Mouse (Mus musculus) ZHBTc4 (cell line): ENCODE measurements around the gene Sema6d.

ENCODE experiments used
- DNase-seq: peaks from one replicate; pipeline ENCODE4 v3.0.0-alpha.2; 2011; ENCODE audit warnings: low read depth, low spot score

Sema6d gene

DNA sequence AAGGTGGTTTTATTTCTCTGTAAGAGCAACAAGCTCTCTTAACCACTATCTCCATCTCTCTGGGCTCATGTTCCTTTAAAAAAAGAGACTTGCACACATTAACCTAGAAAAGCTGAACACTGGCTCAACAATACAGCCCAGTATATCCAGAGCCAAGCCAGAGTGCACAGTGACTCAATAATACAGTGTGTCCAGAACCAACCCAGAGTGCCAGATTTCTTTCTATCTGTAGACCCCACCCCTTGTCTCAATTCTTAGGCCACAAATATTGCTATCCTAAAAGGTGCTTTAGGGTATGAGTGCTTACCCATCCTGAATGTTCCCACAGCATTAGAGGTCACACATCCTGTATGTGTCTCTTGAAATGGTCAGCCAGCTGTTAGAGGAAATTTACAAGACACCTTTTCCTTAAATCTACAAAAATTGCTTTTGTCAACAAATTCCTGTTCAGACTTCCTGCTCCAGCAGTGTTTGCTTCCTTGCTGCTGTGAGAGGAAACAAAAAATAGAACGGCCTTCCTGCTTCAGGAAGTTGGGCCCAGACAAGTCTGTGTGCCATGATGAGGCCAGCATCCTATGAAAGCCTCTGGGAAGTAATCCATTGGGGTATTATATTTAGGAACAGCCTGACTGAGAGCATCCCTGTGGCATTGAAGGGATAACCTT, 465.1 kb downstream of the Sema6d start:
- DNase-seq: no peak

DNA sequence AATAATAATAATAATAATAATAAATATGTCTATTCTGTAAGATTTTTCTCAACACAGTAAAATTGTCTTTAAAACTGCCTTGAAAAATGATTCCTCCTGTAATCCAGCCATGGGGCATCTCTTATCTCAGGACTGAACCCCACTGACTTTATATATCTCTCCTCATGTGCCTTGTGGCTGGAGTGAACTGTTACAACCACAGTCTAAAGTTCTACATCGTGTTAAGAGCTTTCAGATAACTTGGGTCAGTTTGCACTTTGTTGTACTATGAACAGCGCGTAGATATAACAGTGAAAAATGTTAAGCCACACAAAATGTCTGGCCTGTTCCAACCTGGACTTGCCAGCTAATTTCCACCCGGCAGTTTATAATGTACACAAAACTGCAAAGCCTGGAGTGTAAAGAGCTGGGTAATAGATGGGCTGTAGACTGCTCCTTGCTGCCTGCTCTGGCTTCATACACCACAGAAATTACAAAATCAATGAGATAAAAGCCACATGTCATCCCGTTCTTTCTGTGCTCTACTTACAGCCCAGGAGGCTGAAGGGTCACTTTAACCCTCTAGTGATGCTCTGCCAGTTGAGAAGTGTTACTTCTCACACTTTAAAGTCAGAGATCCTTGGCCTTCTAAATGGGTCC, 467.2 kb downstream of the Sema6d start:
- no peak for DNase-seq

DNA sequence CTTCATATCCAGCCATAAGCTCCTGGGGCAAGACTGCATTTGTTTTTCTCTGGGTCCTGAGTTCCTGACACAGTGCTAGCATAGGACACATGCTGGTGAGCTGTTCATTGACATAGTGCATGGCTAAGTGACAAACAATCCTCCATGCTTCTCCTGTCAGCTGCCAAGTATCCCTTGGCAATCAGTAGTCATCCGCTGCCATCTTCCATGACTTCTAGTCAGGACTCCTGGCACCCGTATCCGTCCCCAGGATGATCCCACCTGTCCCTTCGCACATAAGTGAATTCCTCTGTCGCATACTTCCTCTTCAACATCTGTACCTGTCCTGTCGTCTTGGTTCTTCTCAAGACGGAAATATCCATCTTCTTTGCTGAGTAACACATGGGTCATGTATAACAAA, 468.3 kb downstream of the Sema6d start:
- no peak for DNase-seq

DNA sequence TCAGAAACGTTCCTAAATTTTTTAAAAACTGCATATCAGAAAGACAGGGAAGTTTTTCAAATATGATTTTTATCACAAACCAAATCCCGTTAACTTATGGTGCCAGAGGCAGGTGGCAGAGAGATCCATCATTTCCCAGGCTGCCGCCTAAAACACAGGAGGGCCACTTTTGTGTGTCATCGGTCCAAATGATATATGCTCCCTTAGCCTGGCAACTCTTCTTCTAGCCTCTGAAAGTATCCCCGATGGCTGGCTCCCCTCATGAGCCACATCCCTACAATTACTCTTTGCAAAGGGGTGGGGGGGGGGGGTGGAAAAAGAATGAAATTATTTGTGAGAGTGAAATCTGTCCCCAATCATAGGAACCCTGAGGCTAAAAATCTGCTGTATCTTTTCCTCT, 471.9 kb downstream of the Sema6d start:
- no peak for DNase-seq

DNA sequence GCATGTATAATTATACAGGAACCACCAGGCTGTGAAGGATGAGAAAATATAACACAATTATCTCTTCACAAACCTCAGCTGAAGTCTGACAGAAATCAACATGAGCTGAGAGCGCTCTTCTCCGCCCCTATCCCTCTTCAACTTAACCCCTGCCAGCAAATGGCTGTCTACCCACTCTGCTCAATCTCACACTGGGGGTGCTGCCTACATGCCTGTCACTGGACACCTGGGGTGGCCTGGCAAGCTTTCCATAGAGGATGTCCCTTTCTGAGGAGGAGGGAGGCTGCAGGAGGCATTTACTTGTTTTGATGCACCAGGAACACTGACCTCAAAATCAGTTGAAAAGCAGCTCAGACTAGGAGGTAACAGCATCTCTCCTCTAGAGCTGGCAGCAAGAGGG, 472.3 kb downstream of the Sema6d start:
- no peak for DNase-seq

DNA sequence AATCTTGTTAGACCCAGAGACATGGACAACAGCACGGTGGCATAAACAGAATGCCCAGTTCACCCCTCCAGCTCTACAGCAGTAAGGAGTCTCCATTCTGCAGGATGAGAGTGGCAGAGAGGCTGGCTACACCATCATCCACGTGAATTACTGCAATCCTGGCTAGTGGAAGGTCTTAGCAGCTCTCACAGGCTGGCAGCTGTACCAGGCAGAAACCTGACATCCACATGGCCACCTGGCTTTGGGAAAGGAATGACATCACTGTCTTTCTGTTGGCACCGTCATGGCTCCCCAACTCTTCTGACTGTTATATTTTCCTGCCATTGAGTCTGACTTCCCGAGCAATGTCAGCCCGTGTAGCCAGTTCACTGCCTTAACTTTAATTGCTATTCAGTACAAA, 474.0 kb downstream of the Sema6d start:
- DNase-seq: no peak

DNA sequence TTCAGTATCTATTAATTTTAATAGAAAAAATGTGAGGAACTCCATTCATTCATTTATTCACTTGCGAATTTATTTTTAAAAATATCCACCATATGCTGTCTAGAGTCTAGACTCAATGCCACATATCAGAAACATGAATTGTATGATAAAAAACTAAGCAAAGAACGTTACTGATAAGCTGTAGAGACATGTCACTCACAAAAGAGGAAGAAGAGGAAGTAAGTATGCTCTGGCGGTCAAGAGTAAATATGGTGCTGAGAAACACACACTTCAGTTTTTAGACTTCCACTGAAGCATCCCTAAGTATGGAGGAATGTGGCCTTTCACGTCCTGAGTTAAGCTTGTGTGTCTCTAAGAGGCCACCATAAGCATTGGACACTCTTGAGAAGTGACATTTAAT, 484.0 kb downstream of the Sema6d start:
- no peak for DNase-seq

DNA sequence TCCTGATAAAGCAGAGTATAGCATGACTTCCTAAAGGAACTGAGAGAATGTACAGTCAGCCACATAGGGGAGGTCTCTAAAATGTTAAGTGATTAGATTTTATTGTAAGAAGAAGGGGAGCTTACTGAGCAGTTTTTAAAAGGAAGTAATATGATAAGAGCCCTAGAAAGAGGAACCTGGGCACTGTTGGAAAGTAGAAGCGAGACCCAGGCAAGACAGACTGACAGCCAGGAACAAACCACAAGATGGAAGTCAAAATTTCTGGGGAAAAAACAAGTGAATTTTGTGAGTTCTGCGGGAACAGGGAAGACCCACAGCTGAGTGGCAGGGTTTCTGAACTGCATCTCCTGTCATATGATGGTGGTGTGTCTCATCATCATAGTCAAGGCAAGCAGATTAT, 486.3 kb downstream of the Sema6d start:
- no peak for DNase-seq

DNA sequence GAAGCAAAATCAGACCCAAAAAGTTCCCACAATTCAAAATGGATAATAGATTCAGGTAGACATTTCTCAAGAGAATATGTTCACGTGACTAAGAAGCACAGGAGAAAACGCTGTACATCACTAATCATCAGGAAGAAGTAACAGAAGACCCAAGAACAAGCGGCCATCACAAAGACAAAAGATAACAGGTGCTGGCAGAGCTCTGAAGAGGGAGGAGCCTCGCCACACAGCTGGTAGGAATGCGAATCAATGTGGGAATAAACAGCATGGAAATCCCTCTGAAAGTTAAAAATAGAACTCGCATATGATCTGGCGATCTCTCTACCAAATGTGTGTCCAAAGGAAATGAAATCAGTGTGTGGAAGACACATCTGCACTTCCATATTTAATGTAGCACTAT, 493.8 kb downstream of the Sema6d start:
- no peak for DNase-seq

DNA sequence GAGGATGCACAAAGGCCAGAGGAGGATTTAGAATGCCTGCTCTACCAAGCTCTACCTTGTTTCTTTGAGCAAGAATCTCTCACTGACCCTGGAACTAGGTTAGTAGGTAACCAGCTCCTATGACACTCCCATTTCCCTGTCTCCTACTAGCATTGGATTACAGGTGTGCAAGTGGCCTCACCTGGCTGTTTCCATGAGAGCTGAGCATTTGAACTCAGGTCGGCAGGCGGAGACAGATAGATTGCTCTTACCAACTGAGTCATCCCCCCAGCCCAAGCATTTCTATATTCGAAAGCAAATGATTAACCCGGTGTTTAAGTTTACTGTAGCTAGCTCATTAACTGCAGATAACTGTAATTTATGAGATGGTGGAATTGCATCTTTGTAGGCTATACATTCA, 503.0 kb downstream of the Sema6d start:
- no peak for DNase-seq

DNA sequence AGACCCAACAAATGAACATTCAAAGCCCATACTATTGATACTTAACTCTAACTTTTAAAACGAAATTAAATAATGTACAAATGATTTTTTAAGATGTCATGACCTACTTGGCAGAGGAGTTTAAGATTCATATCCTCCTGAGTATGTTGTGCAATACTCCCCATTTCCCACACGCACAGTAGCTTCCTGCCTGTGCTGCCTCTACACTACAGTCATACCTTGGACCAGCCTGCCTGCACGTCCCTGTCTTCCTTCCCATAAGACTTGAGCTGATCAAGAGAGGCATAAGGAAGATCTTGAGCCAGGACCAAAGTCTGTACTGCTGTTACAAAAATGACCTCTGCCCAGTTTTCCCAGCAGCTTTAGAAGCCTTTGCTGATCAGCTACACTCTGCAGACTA, 509.2 kb downstream of the Sema6d start:
- no peak for DNase-seq

DNA sequence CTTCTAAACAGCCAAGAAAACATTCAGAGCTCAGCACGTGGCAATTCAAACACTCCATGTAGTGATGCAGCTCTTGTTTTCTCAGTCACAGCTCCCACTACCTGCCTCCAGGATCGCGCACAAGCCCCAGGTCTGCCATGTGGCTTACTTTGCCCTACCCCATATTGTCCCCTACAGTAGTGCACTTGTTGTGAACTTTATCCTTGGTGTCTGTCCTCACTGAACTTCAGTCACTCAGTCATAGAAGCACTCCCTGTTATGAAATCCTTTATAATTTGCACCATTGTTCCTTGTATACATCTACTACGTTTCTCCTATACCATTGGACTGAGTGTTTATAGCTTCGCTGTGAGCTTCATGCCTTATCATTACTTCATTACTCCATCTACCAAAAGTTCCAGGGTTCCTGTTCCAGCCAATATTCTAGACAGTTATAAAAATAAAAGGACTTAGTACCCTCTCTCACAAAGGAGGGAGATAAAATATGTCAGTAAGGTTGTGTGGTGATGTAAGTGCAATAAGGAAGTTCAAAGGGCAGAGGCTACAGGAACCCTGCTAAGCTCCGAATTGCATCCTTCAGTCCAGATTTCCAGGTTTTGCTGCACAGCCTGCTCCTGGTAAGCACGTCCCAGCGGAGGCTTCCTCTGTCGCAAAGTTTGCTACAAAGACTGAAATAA, 512.1 kb downstream of the Sema6d start:
- no peak for DNase-seq

DNA sequence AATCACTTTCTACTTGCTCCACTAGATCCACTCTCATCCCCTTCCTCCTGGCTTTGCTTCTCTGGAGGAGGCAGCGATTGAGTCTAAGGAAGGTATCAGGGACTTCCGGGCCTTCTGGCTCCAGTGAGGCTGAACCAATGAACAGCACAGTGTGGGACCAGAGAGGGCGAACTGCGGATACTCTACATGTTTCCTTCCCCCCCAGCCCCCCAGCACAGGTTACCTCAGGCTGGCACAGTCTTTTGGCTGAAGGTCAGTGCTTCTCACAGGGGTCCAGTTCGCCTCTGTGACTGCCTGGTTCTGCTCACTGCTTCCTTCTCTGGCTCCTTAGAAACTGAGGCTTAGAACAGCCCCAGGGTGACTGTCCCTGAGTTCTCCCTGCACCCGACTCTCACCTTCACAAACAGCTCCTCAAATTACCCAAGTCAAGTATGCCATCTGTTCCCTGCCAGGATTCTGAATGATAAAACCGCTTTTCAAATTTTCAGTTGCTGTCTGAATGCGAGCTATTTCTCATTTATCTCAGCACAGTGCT, 512.7 kb downstream of the Sema6d start:
- no peak for DNase-seq

DNA sequence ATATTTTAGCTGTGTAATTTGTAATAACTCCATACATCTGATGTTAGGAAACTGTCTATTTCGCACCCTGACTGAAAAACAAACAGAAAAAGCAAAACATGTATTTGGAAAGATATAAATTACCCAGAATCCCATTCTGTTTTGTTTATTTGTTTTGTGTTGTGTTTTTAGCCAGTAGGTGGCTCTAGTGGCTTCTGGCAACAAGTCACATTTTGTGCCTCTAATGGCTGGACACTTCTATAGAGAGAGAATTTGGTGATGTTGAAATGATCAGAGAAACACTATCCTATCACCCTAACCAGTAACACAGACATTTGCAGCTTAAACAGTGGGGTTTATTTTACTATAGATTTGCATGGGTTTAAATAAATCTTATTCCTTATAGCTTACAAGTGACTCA, 515.6 kb downstream of the Sema6d start:
- DNase-seq: no peak

DNA sequence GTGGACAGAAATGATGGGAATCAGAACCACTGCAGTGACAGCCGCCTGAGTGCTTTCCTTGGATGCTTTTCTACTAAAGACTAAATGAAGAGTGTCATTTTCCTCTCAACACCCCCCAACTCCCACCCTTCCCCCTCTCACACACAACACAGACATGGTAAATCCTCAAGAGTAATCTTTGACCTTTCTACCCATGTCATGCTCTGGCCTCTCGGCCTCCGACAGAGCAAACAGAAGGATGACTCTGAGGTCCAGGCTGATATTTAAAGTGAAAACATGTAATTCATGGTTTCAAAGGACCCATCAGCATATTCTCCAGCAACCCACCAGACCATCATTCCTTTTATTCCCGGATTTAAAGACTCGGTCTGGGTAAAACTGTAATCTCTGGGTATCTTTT, 518.2 kb downstream of the Sema6d start:
- DNase-seq: no peak

DNA sequence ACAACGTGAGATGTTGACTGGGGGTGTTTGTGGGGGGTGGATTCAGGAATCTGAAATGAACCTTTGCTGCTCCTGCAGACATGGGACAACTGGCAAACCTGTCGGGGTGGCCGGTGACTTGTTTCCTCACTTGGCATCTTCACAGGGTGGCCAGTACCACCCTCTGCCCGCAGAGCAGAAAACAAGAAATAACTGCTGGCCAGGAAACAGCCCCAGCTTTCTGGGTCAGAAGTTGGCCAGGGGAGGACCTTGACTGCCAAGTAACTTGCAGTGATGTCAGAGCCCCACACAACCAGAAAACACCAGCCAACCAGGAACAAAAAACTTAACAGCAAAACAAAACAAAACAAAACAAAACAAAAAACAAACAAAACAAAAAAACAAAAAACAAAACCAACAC, 518.8 kb downstream of the Sema6d start:
- no peak for DNase-seq

DNA sequence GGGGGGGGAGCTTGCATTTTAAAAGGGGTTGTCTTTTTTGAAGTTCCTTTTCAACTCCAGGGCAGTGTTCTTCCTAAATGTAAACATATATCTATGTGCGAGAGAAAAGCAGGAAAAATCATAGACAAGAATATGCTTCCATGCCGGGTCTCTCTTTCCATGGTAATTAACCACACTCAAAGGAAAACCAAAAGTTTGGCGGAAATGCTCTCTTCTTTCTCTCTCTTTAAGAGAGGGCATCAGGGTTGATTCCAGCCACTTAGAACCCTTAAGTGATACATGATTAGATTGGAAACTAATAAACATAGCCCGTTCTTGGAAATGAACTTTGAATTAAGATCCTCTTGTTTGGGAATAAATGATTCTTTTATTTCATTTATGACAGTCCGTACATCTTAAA, 519.2 kb downstream of the Sema6d start:
- no peak for DNase-seq

DNA sequence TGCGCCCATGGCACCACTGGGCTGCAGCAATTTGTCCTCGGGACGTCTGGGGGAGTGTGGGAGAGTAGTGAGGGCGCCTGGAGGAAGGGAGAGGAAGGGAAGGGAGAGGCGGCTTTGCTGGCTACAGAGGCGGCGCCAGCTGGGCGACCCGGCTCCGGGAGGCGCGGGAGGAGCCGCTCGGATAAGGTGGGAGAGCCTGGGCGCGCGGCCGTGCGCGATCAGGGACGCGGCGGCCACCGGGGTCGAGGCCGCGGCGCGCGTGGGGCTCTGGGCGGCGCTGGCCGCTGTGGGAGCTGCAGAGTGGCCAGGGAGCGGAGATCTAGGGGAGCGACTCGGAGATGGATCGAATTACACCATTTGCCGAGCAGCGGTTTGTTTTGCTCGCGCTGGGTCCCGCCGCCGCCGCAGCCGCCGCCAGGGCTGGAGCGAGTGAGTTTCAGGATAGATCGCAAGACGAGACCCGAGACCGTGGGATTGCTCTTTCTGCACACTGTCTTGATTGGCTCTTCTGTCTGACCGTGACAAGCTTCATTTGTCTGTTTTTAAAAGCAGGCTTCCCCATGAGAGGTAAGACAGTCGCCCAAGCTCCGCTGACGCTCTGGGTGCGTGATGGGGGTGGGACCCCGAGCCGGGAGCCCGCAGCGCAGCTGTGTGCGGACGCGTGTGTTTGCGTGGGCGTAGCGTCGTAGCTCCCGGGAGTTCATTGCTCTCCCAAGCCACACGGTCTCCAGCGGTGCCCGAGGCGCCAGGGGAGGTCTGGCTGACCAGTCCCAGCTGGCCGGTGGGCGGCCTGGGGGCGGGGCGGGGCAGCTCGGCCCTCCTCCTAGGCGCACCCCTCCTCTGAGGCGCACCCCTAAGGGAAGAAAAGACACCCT, 520.2 kb downstream of the Sema6d start:
- peak; percentile 81 for DNase-seq

DNA sequence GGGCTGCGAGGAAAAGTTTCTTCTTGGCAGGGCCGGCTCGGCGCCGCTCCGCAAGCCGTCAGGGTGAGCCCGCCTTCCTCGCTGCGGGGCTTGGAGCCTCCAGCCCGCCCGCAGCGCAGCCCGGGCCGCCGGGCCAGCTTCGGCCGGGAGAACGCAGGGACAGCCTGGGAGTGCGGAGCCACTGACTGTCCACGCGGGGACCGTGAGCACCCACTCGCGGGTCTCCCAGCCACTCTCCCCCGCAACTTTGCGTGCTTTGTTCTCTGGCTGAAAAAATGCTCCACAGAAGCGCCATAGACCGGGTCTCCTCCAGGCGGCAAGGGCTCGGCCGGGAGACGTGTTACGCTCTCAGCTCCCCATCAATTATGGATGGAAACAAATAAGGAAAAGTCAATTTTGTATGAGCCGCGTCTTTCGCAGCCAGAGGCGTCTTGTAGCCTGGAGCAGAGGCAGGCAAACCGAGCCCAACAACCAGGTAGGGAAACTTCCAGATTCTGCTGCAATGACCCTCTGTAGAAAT, 520.9 kb downstream of the Sema6d start:
- peak; percentile 46 for DNase-seq

DNA sequence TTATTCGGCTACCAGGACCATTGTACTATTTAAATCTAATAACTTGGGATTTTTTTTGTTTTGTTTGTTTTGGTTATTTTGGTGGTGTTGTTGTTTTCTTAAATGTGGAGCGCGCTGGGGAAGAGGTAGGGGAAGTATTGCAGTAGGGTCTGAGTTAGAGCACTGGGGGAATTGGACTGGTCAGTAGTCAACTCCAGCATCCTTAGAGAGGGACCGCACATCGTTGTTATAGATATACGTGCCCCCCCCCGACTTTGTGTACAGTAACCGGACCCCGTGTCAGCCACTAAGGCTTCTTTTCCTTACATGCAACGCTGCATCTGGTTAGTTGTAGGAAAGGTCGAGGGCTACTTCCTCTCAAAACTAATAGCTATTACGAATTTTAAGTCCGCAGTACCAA, 521.5 kb downstream of the Sema6d start:
- DNase-seq: no peak

DNA sequence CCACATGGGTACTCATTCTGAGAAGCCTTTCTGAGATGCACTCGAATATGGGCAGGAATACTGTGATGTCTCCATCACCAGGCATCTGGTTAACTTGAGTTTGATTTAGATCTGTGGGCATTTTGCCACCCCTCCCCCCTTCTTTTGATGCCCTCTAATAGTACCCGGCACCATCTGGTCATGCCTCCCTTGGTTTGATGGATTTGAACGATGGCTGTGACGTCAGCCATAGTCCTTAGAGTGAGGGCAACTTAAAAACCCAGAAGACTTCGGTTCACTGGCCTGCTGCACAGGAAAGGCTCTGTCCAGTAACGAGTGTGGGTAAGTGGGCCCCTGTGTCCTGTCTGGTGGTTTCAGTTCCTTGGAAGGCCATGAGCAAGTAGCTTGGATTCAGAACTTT, 522.5 kb downstream of the Sema6d start:
- no peak for DNase-seq
